Mouse (Mus musculus) heart, embryonic 14.5 days (tissue): ENCODE measurements around the gene Cmip. TPM values are rescaled to one million over a fixed set of nuclear protein-coding genes. Genes with fewer than 3 reads are reported as not detected.

ENCODE experiments used
- ATAC-seq: fragments of 200-750 bp; cut with Nextera tagmentation; 2 replicates; pipeline ENCODE4 v1.8.0; 2017; ENCODE audit warnings: low read depth, moderate TSS enrichment; ENCODE audit not compliant: insufficient number of reproducible peaks, insufficient read depth, low FRiP score
- H3K27ac ChIP-seq, 2 experiments: fragments of 200-500 bp in 1 of 2; fragments of 300-500 bp in 1 of 2; sonication (generic) in 1 of 2; replicated peaks in 1 of 2; 2 replicates each; pipeline ENCODE4 v1.5.1; 2012 to 2014; ENCODE audit warnings: low read depth in 2 of 2, low read length in 2 of 2, control low read depth in 1 of 2, mild to moderate bottlenecking in 1 of 2, mixed read lengths in 1 of 2; ENCODE audit not compliant: control insufficient read depth in 1 of 2, insufficient read depth in 1 of 2
- H3K27me3 ChIP-seq: fragments of 300-500 bp; sonication (generic); 2 replicates; pipeline ENCODE4 v1.6.1; 2014; ENCODE audit warnings: mild to moderate bottlenecking, low read length, control low read depth; ENCODE audit not compliant: control insufficient read depth, insufficient read depth
- H3K36me3 ChIP-seq: fragments of 300-500 bp; sonication (generic); 2 replicates; pipeline ENCODE4 v1.6.1; 2014; ENCODE audit warnings: mild to moderate bottlenecking, control low read depth, low read length, mixed read lengths; ENCODE audit not compliant: control insufficient read depth, insufficient read depth
- H3K4me1 ChIP-seq, 2 experiments: fragments of 200-500 bp in 1 of 2; fragments of 300-500 bp in 1 of 2; sonication (generic) in 1 of 2; 2 replicates each; pipeline ENCODE4 v1.6.1; 2012 to 2014; ENCODE audit warnings: low read length in 2 of 2, control low read depth in 1 of 2, mixed read lengths in 1 of 2; ENCODE audit not compliant: control insufficient read depth in 2 of 2, insufficient read depth in 2 of 2
- H3K4me2 ChIP-seq: fragments of 300-500 bp; sonication (generic); 2 replicates; pipeline ENCODE4 v1.6.1; 2014; ENCODE audit warnings: mild to moderate bottlenecking, low read length
- H3K4me3 ChIP-seq, 2 experiments: fragments of 200-500 bp in 1 of 2; fragments of 300-500 bp in 1 of 2; sonication (generic) in 1 of 2; 2 replicates each; pipeline ENCODE4 v1.5.1; 2012 to 2014; ENCODE audit warnings: low read length in 2 of 2, mild to moderate bottlenecking in 2 of 2, control low read depth in 1 of 2, low read depth in 1 of 2, moderate library complexity in 1 of 2; ENCODE audit not compliant: control insufficient read depth in 1 of 2, insufficient read depth in 1 of 2
- H3K9ac ChIP-seq: fragments of 300-500 bp; sonication (generic); 2 replicates; pipeline ENCODE4 v1.6.1; 2014; ENCODE audit warnings: mild to moderate bottlenecking, low read length
- H3K9me3 ChIP-seq: fragments of 300-500 bp; sonication (generic); 2 replicates; pipeline ENCODE4 v1.6.1; 2016; ENCODE audit warnings: low read length, control low read depth; ENCODE audit not compliant: control insufficient read depth
- WGBS: fragments of 180-500 bp; shearing (Covaris S2); extraction: QIAGEN DNeasy Blood & Tissue Kit; methylation state at CpG from one replicate; pipeline ENCODE4 v1.1.7; 2014; 5-methylcytosine and 5-hydroxymethylcytosine counted together
- polyA plus RNA-seq: library from polyadenylated mRNA; unstranded; fragments of >200 nt; fragmentation: Nextera tagmentation; extraction: Ambion mirVana; gene quantifications from 2 replicates; pipeline ENCODE4 v1.2.1, GENCODE M21; 2014

Gene Cmip
- polyA plus RNA-seq, 1 experiment from 2014 or later, result 13.3 TPM

DNA sequence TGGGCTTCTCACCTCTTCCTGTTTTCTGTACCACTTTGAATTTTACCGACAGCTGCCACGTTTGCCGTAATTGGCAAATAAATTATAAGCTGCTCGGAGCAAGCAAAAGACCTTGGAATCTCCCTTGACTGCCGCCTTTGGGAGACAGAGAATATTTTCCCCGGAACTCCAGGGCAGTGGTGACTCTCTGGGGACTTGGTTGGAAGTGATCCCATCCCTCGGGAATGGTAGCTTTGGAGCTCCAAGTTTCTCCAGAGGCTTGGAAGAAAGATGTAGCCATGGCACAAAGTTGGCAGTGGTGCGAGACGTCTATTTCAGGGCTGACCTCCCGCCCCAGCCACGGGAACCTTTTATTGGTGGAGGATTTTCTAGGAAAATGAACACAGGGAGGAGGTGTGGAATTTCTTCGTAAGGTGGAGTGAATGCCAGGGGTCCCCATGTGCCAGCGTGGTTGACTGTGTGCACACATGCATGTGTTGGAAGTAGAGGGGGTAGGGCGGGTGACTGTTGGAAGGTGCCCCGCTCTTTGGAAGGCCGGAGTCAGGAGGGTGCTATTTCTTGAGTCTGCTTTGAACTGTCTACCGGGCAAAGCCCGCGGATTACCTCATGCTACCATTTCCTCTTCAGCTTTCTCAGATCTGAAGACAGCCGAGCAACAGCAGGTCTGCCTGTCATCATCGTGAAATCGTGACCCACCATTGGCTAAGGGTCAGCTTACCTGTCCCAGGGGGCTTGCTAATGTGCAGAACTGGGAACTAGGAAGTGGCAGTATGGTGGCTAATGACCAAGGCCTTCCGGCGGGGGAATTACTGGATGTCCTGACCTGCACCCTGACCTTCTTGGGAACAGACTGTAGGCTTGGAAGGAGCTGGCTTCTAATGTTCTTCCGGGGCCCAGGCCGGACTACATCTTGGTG is 62.3 kb downstream of the Cmip start:
- no peak for ATAC-seq
- H3K9ac ChIP-seq, result no peak overlapping the region
- H3K27me3 ChIP-seq, result no peaks in the 10 kb centered on the region
- no peak overlapping the region for H3K4me2 ChIP-seq
- WGBS, result 86% methylated on average over 26 of the region's 26 CpGs
- H3K4me3 ChIP-seq, result no peak overlapping the region
- H3K36me3 ChIP-seq, result no peaks in the 10 kb centered on the region
- H3K4me1 ChIP-seq, result peaks cover 4 to 16% of the 10 kb centered on the region in 2 experiments; a peak in 3 of 4 replicates
- H3K27ac ChIP-seq, result no peak overlapping the region
- no peaks in the 10 kb centered on the region for H3K9me3 ChIP-seq

DNA sequence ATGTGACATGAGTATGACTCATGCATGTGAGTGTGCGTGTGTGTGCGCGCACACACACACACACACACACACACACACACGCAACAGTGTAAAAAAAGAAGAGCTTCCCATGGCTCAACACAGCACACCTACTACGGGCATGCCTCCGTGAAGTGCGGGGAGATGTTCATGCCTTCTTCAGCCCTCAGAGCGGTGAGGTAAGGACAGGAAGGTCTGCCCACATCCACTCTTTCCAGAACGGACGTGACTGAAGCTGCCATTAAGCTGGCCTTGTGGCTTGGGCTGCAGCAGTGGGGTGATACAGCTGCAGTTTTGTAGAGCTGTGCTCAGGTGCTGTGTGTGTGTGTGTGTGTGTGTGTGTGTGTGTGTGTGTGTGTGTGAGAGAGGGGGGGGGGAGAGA is 63.8 kb downstream of the Cmip start:
- Histone ChIP-seq H3K27me3 (no peaks in the 10 kb centered on the region), H3K4me3 (no peak overlapping the region), H3K9me3 (no peaks in the 10 kb centered on the region), H3K27ac (no peak overlapping the region), H3K4me2 (no peak overlapping the region), H3K9ac (no peak overlapping the region), H3K4me1 (peaks cover 0 to 10% of the 10 kb centered on the region in 2 experiments; a peak in 2 of 4 replicates), H3K36me3 (0 out of 2 replicates have a peak, but pooled peaks cover 3% of the 10 kb centered on the region)
- no peak for ATAC-seq
- 87% methylated on average over 10 of the region's 10 CpGs for WGBS

DNA sequence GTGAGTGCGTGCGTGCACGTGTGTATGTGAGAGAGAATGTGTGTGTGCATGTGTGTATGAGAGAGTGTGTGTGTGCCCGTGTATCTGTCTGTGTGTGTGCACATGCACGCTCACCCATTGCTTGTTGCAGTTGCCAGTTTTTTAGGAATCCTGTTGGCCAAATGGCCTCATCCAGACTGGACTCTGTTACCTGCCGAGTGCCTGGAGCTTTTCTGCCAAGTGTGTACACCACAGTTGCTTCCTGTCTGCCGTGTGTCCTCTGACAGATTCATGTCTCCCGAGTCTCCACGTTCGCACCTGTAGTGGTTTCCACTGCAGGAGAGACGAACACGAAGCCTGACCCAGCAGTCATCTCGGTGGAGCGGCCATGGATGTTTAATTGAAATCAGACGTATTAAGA is 64.4 kb downstream of the Cmip start:
- no peaks in the 10 kb centered on the region for H3K27me3 ChIP-seq
- H3K4me2 ChIP-seq, result no peak overlapping the region
- peaks cover 0 to 10% of the 10 kb centered on the region in 2 experiments; a peak in 2 of 4 replicates for H3K4me1 ChIP-seq
- ATAC-seq, result no peak
- H3K9ac ChIP-seq, result no peak overlapping the region
- no peaks in the 10 kb centered on the region for H3K9me3 ChIP-seq
- 0 out of 2 replicates have a peak, but pooled peaks cover 3% of the 10 kb centered on the region for H3K36me3 ChIP-seq
- H3K27ac ChIP-seq, result no peak overlapping the region
- 88% methylated on average over 15 of the region's 15 CpGs for WGBS
- no peak overlapping the region for H3K4me3 ChIP-seq

DNA sequence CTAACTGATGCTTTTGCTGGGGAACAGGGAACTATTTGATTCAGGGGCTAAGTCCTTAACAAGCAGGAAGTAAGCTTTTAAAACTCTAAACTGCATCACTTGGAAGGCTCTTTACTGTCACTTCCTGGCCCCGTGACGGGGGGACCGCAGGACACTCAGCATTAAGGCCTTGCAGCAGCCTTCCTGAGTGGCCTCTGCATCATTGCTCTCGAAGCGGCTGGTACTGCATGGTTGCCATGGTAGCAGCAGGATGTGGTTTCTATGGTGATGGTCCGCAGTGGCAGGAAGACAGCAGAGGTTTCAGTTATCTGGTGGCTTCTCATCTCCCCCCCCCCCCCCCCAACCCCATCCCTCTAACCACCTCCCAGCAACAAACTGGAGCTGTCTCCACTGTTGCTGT is 65.2 kb downstream of the Cmip start:
- ATAC-seq, result no peak
- Histone ChIP-seq H3K4me1 (peaks cover 2 to 15% of the 10 kb centered on the region in 2 experiments), H3K27ac (no peak overlapping the region), H3K4me3 (no peak overlapping the region), H3K27me3 (no peaks in the 10 kb centered on the region), H3K9ac (no peak overlapping the region), H3K4me2 (no peak overlapping the region), H3K36me3 (0 out of 2 replicates have a peak, but pooled peaks cover 3% of the 10 kb centered on the region), H3K9me3 (no peaks in the 10 kb centered on the region)
- WGBS, result 70% methylated on average over 6 of the region's 6 CpGs

- H3K27ac ChIP-seq, result no peak overlapping the region
- H3K4me1 ChIP-seq, result peaks cover 7 to 21% of the 10 kb centered on the region in 2 experiments
- no peak overlapping the region for H3K4me3 ChIP-seq
- no peaks in the 10 kb centered on the region for H3K9me3 ChIP-seq
- no peaks in the 10 kb centered on the region for H3K27me3 ChIP-seq
- H3K9ac ChIP-seq, result no peak overlapping the region
- no peak overlapping the region for H3K4me2 ChIP-seq
- 0 out of 2 replicates have a peak, but pooled peaks cover 3% of the 10 kb centered on the region for H3K36me3 ChIP-seq
- ATAC-seq, result no peak
- 35% methylated on average over 8 of the region's 8 CpGs for WGBS
Measured at GRCm38 (mm10) chr8:117322715-117323310, 65.9 kb downstream of the Cmip start.

- no peak overlapping the region for H3K4me2 ChIP-seq
- no peaks in the 10 kb centered on the region for H3K27me3 ChIP-seq
- H3K9ac ChIP-seq, result no peak overlapping the region
- H3K4me3 ChIP-seq, result no peak overlapping the region
- H3K27ac ChIP-seq, result no peak overlapping the region
- 93% methylated on average over 9 of the region's 9 CpGs for WGBS
- peaks cover 7 to 21% of the 10 kb centered on the region in 2 experiments for H3K4me1 ChIP-seq
- H3K36me3 ChIP-seq, result 0 out of 2 replicates have a peak, but pooled peaks cover 3% of the 10 kb centered on the region
- ATAC-seq, result no peak
- H3K9me3 ChIP-seq, result no peaks in the 10 kb centered on the region
Measured at GRCm38 (mm10) chr8:117324821-117325220, 68.0 kb downstream of the Cmip start.

DNA sequence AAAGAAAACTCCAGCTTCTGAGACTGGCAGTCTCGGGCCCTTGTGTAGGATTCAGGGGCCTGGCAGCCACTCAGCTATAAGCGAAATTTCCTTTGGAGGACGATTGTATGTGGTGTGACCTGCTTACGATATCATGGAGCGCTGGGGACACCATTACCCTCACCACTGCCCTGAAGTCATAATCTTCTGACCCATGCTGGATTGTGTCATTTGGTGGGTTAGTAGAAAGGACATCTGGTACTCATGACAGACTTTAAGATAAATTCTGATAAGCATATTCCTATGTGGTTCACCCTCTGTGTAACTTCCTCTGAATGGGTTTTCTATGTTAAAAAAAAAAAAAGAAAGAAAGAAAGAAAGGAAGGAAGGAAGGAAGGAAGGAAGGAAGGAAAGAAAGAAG is 69.9 kb downstream of the Cmip start:
- 55% methylated on average over 5 of the region's 5 CpGs for WGBS
- H3K4me3 ChIP-seq, result no peak overlapping the region
- no peak for ATAC-seq
- H3K9ac ChIP-seq, result no peak overlapping the region
- H3K4me1 ChIP-seq, result peaks cover 8 to 21% of the 10 kb centered on the region in 2 experiments
- H3K36me3 ChIP-seq, result 0 out of 2 replicates have a peak, but pooled peaks cover 3% of the 10 kb centered on the region
- H3K4me2 ChIP-seq, result no peak overlapping the region
- no peaks in the 10 kb centered on the region for H3K9me3 ChIP-seq
- H3K27ac ChIP-seq, result no peak overlapping the region
- H3K27me3 ChIP-seq, result no peaks in the 10 kb centered on the region
